Mouse (Mus musculus): Measurements from ENCODE around the gene Dnajc11.

GRCm38 (mm10) chr4:152010091-152010706 lies 76.7 kb downstream of the Dnajc11 start:
- TF ChIP-seq GATA1 (IDR thresholded peaks at IDR 0.05; ENCODE audit: borderline replicate concordance, low read length) (no peak), FLI1 (IDR thresholded peaks at IDR 0.05; ENCODE audit: low read length) (no peak)

Data from megakaryocyte, embryonic 14.5 days (primary cell).